Mouse (Mus musculus) heart, embryonic 14.5 days (tissue): ENCODE results near the gene Rnf207. TPM values are rescaled to one million over a fixed set of nuclear protein-coding genes. Genes with fewer than 3 reads are reported as not detected.

Experiments used
- ATAC-seq: fragments of 200-750 bp; cut with Nextera tagmentation; 2 replicates; pipeline ENCODE4 v1.8.0; 2017; ENCODE audit warnings: low read depth, moderate TSS enrichment; ENCODE audit not compliant: insufficient number of reproducible peaks, insufficient read depth, low FRiP score
- H3K27ac ChIP-seq, 2 experiments: fragments of 200-500 bp in 1 of 2; fragments of 300-500 bp in 1 of 2; sonication (generic) in 1 of 2; replicated peaks in 1 of 2; 2 replicates each; pipeline ENCODE4 v1.5.1; 2012 to 2014; ENCODE audit warnings: low read depth in 2 of 2, low read length in 2 of 2, control low read depth in 1 of 2, mild to moderate bottlenecking in 1 of 2, mixed read lengths in 1 of 2; ENCODE audit not compliant: control insufficient read depth in 1 of 2, insufficient read depth in 1 of 2
- H3K27me3 ChIP-seq: fragments of 300-500 bp; sonication (generic); 2 replicates; pipeline ENCODE4 v1.6.1; 2014; ENCODE audit warnings: mild to moderate bottlenecking, low read length, control low read depth; ENCODE audit not compliant: control insufficient read depth, insufficient read depth
- H3K36me3 ChIP-seq: fragments of 300-500 bp; sonication (generic); 2 replicates; pipeline ENCODE4 v1.6.1; 2014; ENCODE audit warnings: mild to moderate bottlenecking, control low read depth, low read length, mixed read lengths; ENCODE audit not compliant: control insufficient read depth, insufficient read depth
- H3K4me1 ChIP-seq, 2 experiments: fragments of 200-500 bp in 1 of 2; fragments of 300-500 bp in 1 of 2; sonication (generic) in 1 of 2; 2 replicates each; pipeline ENCODE4 v1.6.1; 2012 to 2014; ENCODE audit warnings: low read length in 2 of 2, control low read depth in 1 of 2, mixed read lengths in 1 of 2; ENCODE audit not compliant: control insufficient read depth in 2 of 2, insufficient read depth in 2 of 2
- H3K4me2 ChIP-seq: fragments of 300-500 bp; sonication (generic); 2 replicates; pipeline ENCODE4 v1.6.1; 2014; ENCODE audit warnings: mild to moderate bottlenecking, low read length
- H3K4me3 ChIP-seq, 2 experiments: fragments of 200-500 bp in 1 of 2; fragments of 300-500 bp in 1 of 2; sonication (generic) in 1 of 2; 2 replicates each; pipeline ENCODE4 v1.5.1; 2012 to 2014; ENCODE audit warnings: low read length in 2 of 2, mild to moderate bottlenecking in 2 of 2, control low read depth in 1 of 2, low read depth in 1 of 2, moderate library complexity in 1 of 2; ENCODE audit not compliant: control insufficient read depth in 1 of 2, insufficient read depth in 1 of 2
- H3K9ac ChIP-seq: fragments of 300-500 bp; sonication (generic); 2 replicates; pipeline ENCODE4 v1.6.1; 2014; ENCODE audit warnings: mild to moderate bottlenecking, low read length
- H3K9me3 ChIP-seq: fragments of 300-500 bp; sonication (generic); 2 replicates; pipeline ENCODE4 v1.6.1; 2016; ENCODE audit warnings: low read length, control low read depth; ENCODE audit not compliant: control insufficient read depth
- WGBS: fragments of 180-500 bp; shearing (Covaris S2); extraction: QIAGEN DNeasy Blood & Tissue Kit; methylation state at CpG from one replicate; pipeline ENCODE4 v1.1.7; 2014; 5-methylcytosine and 5-hydroxymethylcytosine counted together
- polyA plus RNA-seq: library from polyadenylated mRNA; unstranded; fragments of >200 nt; fragmentation: Nextera tagmentation; extraction: Ambion mirVana; gene quantifications from 2 replicates; pipeline ENCODE4 v1.2.1, GENCODE M21; 2014

Gene Rnf207
- polyA plus RNA-seq, 1 experiment from 2014 or later, result 74.9 TPM

- Histone ChIP-seq H3K4me3 (no peak overlapping the region), H3K36me3 (peaks cover 13% of the 10 kb centered on the region; the same call in 1 of the 2 replicates), H3K27me3 (no peaks in the 10 kb centered on the region), H3K4me2 (no peak overlapping the region), H3K27ac (no peak overlapping the region), H3K4me1 (peaks cover 50 to 77% of the 10 kb centered on the region in 2 experiments), H3K9ac (no peak overlapping the region), H3K9me3 (no peaks in the 10 kb centered on the region)
- no peak for ATAC-seq
- 76% methylated on average over 13 of the region's 13 CpGs for WGBS
These were observed 50.9 kb downstream of the Rnf207 start for GRCm38 (mm10) chr4:152267748-152268369.

- WGBS, result 43% methylated on average over 10 of the region's 10 CpGs
- peaks cover 11% of the 10 kb centered on the region; the same call in 1 of the 2 replicates for H3K36me3 ChIP-seq
- H3K4me3 ChIP-seq, result no peak overlapping the region
- peak overlapping the region; percentile 28 to 53; a peak in 3 of 4 replicates for H3K27ac ChIP-seq
- no peak for ATAC-seq
- no peaks in the 10 kb centered on the region for H3K9me3 ChIP-seq
- H3K9ac ChIP-seq, result no peak overlapping the region
- peaks cover 49 to 76% of the 10 kb centered on the region in 2 experiments for H3K4me1 ChIP-seq
- H3K27me3 ChIP-seq, result no peaks in the 10 kb centered on the region
- no peak overlapping the region for H3K4me2 ChIP-seq
These were observed 52.4 kb downstream of the Rnf207 start for GRCm38 (mm10) chr4:152266236-152266895.

GRCm38 (mm10) chr4:152265791-152266190 is 53.0 kb downstream of the Rnf207 start:
- peaks cover 49 to 76% of the 10 kb centered on the region in 2 experiments for H3K4me1 ChIP-seq
- H3K9me3 ChIP-seq, result no peaks in the 10 kb centered on the region
- no peaks in the 10 kb centered on the region for H3K27me3 ChIP-seq
- WGBS, result 58% methylated on average over 5 of the region's 5 CpGs
- no peak overlapping the region for H3K4me2 ChIP-seq
- ATAC-seq, result no peak
- no peak overlapping the region for H3K4me3 ChIP-seq
- H3K27ac ChIP-seq, result peak overlapping the region in 1 of 2 experiments; percentile 53; a peak in 2 of 4 replicates
- no peak overlapping the region for H3K9ac ChIP-seq
- peaks cover 14% of the 10 kb centered on the region; the same call in 1 of the 2 replicates for H3K36me3 ChIP-seq

GRCm38 (mm10) chr4:152264867-152265568 is 53.8 kb downstream of the Rnf207 start:
- WGBS, result 88% methylated on average over 9 of the region's 9 CpGs

GRCm38 (mm10) chr4:152264177-152264530 is 54.6 kb downstream of the Rnf207 start:
- ATAC-seq, result no peak
- Histone ChIP-seq H3K9ac (peak overlapping the region; percentile 65; the same call in 1 of the 2 replicates), H3K4me2 (no peak overlapping the region), H3K36me3 (peaks cover 18% of the 10 kb centered on the region), H3K4me3 (no peak overlapping the region), H3K27me3 (no peaks in the 10 kb centered on the region), H3K9me3 (no peaks in the 10 kb centered on the region), H3K27ac (peak overlapping the region; percentile 17 to 91), H3K4me1 (peaks cover 53 to 76% of the 10 kb centered on the region in 2 experiments)
- 49% methylated on average over 4 of the region's 4 CpGs for WGBS

More at GRCm38 (mm10) chr4:152264867-152265568, 53.8 kb downstream of the Rnf207 start:
- no peak overlapping the region for H3K4me3 ChIP-seq
- no peak for ATAC-seq
- no peak overlapping the region; a peak in 1 of 4 replicates for H3K27ac ChIP-seq
- peaks cover 21% of the 10 kb centered on the region; the same call in 1 of the 2 replicates for H3K36me3 ChIP-seq
- H3K4me1 ChIP-seq, result peaks cover 51 to 74% of the 10 kb centered on the region in 2 experiments
- H3K9me3 ChIP-seq, result no peaks in the 10 kb centered on the region
- no peak overlapping the region for H3K4me2 ChIP-seq
- H3K27me3 ChIP-seq, result no peaks in the 10 kb centered on the region
- peak overlapping the region; percentile 65; the same call in 1 of the 2 replicates for H3K9ac ChIP-seq

- Histone ChIP-seq H3K4me1 (peaks cover 57 to 81% of the 10 kb centered on the region in 2 experiments), H3K27ac (peak overlapping the region; percentile 91), H3K9ac (peak overlapping the region; percentile 65; the same call in 1 of the 2 replicates), H3K4me3 (no peak overlapping the region), H3K36me3 (peaks cover 18% of the 10 kb centered on the region), H3K4me2 (no peak overlapping the region), H3K27me3 (no peaks in the 10 kb centered on the region), H3K9me3 (no peaks in the 10 kb centered on the region)
- 32% methylated on average over 10 of the region's 10 CpGs for WGBS
- ATAC-seq, result no peak
These were observed 55.1 kb downstream of the Rnf207 start for GRCm38 (mm10) chr4:152263512-152264176.

GRCm38 (mm10) chr4:152263089-152263488 is 55.7 kb downstream of the Rnf207 start:
- peaks cover 61 to 84% of the 10 kb centered on the region in 2 experiments for H3K4me1 ChIP-seq
- ATAC-seq, result no peak
- H3K27me3 ChIP-seq, result no peaks in the 10 kb centered on the region
- peak overlapping the region; percentile 91 for H3K27ac ChIP-seq
- no peaks in the 10 kb centered on the region for H3K9me3 ChIP-seq
- H3K36me3 ChIP-seq, result peaks cover 16% of the 10 kb centered on the region
- WGBS, result 53% methylated on average over 9 of the region's 9 CpGs
- no peak overlapping the region for H3K4me2 ChIP-seq
- H3K4me3 ChIP-seq, result no peak overlapping the region
- peak overlapping the region; percentile 65; the same call in 1 of the 2 replicates for H3K9ac ChIP-seq
